Mouse (Mus musculus) retina, adult 2 months (tissue): ENCODE data around the gene Shkbp1.

Source experiments
- DNase-seq: peaks from one replicate; pipeline ENCODE4 v3.0.0-alpha.2; 2012; ENCODE audit warnings: low read depth, low spot score

Shkbp1 gene

DNA sequence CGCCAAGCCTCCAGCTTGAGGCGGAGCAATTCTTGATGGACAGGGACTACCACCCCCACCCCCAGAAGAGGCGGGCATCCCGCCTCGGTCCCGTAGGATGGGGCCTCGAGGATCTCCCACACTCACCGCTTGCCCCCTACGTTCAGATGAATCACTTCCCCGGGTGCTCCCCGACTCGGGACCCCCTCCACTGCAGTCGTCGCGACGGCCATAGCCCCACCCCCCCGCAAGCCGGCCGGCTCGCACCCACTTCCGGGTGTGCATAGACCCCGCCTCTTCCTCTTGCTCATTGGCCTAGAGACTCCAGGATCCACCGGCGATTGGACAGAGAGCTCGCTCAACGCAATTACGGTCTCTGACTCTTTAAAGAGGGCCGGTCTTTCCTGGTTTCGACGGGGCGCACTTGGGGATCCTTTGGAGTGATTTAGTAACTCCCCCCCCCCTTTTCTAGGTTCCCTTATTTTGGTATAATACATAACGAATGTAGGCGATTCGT is at the start of gene Shkbp1:
TSS of gene Shkbp1 (minus strand) at position 275 of the 496 bp plus-strand sequence.
- peak; percentile 76 for DNase-seq

DNA sequence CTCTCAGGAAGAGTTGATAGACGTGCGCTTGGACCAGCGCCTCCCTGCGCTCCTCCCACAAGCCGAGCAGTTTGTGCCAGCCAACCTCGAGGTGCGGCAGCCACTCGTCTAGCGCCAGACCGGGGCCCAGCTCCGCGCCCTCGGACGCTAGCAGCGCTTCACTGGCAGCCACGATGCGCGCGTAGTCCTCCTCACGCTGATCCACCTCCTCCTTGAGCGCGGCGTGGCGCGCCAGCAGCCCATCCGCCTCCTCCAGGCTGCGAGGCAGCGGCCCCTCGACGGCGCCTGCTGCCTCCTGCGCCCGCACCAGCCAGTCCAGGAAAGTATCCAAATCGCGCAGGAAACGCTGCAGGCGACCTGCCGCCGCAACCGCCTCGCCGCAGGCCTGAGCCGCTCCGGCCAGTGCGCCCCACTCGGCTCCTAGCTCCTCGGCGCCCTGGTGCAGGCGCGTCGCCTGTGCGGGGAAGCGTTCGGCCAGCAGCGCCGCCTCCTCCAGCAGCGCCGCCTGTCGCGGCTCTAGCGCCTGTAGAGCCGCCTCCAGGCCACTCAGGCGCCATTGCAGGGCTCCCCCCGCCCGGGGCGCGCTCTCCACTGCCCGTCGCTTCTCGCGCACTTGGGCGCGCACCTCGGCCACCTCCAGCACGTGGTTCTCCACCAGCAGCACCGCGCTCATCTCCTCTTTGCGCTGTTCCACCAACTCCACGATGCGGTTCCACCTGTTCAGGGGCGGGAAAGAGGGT is 48.6 kb upstream of the Shkbp1 start:
- no peak for DNase-seq

DNA sequence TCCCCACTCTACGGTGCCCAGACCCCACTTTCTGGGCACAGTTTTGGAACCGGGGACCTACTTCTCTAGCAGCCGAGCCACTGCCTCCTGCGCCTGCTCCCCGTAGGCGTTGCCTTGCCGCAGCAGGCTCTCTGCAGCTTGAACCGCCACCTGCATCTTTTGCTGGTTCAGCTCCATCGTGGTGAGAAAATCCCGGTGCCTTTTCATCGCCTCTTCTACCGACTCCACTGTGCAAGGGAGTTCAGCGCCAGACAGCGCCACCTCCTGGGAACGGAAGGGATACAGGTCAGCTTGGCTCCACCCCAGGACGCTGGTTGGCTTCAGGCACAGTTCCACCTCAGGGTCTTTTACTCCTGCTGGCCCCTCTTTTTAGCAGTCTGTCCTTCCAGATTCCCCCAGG is 46.9 kb upstream of the Shkbp1 start:
- DNase-seq, result no peak

DNA sequence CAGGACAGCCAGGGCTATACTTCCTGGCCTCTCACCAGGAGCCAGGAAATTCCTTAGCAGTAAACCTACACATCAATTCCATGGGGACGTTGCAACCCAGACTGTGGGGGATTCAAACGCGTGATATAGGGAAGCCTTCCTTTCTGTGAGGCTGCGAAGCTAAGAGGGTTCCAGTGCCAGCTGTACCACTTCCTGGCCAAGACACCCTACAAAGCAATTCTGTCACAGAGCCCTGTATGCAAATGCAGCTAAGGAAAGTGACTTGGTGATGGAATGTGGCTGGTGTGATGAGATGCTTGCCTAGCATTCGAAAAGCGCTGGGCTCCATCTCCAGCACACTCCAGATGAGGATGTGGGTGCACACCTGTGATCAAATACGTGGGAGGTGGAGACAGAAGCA is 44.7 kb upstream of the Shkbp1 start:
- no peak for DNase-seq

DNA sequence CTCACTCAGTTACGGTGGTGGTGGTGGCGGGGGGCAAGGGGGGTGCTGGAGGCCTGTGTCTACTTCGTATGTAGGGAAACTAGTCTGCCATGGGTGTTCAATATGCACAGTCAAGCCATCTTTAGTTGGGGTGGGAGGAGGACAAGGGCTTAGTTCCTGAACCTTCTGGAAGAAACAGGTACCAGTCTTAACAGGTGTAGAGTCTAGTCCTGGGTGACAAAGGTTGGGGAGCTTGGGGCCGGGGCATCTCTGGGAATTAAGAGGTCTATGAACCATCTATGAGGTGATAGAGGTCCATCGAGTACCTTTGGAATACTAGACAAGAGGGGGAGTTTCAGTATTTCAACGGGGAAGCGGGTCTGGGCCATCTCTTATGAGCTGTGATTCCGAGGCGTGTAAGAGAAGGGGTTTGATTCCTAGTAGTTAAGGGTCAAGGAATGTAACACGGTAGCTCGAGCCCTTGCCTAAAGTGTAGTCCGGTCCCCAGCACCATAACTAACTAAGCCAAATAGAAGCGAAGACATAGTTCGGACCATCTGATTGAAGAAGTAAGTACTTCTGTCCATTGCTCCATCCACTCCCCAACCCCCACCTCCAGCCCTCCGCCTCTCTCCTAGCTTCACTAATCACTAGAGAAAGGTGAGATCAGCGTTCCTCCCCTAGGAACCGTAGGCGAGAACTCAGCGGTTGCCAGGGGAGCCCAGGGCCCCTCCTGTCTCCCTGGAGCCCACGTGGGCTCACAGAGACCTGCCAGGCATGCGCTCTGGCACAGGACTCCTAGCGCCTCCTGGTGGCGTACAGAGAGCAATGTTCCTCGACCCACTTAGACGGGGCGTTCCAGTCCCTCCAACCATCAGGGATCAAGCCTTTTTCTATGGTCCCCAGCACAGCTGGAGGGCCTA is 41.5 kb upstream of the Shkbp1 start:
- DNase-seq, result no peak

DNA sequence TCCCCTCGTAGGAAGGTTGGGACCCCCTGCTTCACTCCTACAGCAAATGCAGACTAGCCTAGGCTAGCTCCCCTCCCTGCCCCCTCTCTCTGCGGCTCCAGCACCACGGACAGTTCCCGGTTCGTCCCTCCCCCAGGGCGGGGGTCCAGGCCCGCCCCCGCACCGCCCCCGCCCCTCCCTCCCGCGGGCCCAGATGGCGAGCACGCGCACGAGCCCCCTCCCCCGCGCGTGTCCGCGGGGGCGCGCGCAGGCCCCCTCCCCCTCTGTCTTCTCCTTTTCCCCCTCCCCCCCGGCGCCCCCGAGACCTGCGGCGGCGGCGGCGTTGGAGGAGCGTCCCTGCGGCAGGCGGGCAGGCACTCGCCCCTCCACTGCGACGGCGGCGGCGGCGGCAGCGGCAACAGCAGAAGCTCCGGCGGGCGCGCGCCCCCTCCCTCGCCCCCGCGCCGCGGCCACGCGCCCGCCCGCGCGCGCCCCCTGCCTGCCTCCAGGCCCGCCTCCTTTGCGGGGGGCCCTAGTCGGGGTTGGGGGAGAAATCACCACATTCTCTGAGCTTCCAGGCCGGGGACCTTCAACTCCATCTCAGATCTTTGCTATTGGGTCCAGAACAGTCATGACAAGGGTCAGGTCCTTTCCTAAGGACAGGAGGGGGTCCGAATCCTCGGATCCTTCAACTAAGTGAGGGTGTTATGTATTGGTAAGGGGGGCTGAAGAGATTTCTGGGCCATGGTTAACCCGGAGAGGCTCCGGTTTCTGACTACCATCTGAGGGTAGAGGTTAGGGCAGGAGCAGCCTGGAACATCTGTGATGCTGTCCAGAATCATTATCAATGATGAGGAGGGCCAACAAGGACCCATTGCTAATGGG is 40.6 kb upstream of the Shkbp1 start:
- no peak for DNase-seq

DNA sequence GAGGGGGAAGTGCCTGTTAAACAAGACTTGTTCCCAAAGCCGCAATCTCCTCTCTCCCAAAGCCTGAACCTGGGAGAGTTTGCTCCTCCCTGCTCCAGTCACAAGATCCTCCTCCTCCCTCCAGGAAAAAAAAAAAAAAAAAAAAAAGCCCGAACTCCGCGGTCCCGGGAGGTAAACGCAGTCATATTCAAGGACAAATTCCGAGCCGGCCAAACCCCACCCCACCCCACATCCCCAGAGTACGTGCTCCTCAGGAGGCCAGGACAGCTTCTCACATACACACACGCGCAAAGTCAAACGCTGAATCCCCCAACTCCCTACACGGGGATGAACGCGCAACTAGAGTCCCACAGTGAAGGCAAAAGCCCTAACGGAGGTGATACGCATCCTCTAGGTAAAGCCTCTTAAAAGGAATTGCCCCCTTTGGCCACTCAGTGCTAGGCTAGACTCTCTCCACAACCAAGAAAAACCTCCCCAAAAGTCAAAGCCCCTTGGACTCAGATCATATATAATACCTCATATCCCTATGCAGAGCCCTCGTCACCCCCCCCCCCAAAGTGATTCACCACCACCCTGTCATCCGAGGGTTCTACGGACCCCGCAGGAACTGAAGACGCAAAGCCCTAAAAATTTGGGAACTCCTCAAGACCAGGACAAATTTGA is 39.8 kb upstream of the Shkbp1 start:
- DNase-seq, result no peak

DNA sequence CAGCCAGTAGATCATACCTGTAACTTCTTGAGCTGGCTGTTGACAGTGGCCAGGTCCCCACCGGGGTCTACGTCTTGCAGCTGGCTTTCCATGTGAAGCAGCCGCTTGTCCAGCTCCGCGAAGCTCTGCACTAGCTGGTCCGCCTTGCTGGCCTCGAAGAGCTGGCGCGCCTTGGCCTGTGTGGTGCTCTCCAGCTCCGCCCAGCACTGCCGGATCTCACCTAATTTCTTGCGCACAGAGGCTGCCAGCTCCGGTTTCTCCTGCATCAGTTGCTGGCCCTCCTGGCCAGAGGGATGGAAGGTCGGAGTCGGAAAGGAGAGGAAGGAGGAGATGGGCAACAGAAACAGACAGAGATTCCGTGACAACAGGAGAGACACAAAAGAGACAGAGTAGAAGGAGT is 35.6 kb upstream of the Shkbp1 start:
- DNase-seq, result no peak

DNA sequence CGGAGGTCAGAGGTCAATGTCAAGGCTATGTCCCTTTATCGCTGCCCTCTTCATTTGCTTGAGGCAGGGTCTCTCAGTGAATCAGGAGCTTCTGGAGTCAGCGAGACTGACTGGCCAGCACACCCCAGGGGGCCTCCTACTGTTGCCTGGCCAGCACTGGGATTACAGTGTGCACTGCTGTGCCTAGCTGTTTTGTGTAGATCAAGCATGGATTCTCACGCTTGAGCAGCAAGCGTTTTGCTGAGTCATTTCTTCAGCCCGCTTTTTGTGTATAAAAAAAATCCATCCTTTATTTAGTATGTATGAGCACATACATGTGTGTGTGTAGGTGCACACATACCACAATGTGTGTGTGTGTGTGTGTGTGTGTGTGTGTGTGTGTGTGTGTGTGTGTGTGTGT is 33.4 kb upstream of the Shkbp1 start:
- DNase-seq, result no peak

DNA sequence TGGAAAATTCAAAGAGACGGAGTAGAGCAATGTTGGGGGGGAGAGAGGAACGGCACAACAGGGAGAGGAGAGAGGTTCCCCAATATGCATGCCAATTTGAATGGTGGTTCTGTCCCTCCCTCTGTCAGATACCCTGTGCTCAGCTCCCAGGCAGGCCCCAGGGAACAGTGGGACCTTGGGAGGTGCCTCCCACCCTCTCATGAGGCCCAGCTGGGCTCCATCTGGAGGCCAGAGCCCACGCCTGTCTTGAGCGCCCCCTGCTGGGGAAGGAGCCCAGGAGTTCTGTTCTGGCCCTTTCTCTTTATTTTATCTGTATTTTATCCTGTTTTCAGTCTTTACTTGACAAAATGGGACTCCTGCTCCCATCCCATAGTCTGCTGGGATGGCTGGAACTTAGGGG is 28.9 kb upstream of the Shkbp1 start:
- no peak for DNase-seq

DNA sequence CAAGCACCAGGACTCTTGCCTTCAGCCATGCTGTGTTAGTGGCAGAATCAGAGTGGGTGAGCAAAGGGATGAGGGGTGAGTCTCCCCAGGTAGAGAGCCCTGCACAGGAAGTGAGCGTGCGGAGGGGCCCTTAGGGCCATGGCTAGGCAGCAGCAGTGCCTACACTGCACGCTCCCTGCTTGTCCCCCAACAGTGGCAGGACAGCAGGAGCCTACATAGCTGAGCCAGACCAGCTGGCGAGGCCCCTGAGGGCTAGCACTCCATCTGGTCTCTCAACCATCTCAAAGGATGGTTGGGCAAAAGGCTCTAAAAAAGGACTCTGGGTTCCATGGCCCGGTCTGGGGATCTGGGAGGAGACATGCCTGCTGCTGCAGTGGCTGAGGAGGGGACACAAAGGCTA is 28.3 kb upstream of the Shkbp1 start:
- DNase-seq, result no peak

DNA sequence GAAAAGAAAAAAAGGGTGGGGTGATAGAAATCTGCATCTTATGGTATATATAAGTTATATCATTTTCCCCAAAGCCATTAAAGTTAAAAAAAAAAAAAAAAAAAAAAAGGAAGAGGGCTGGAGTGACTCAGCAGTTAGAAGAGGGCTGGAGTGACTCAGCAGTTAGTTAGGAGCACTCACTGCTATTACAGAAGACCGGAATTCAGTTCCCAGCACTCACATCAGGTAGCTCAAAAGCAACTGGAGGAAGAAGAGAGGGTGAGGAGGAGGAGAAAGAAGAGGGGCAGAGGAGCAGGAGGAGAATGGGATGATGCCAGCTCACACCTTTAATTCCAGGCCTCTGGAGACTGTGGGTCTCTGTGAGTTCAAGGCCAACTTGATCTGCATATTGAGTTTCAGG is 27.4 kb upstream of the Shkbp1 start:
- no peak for DNase-seq

DNA sequence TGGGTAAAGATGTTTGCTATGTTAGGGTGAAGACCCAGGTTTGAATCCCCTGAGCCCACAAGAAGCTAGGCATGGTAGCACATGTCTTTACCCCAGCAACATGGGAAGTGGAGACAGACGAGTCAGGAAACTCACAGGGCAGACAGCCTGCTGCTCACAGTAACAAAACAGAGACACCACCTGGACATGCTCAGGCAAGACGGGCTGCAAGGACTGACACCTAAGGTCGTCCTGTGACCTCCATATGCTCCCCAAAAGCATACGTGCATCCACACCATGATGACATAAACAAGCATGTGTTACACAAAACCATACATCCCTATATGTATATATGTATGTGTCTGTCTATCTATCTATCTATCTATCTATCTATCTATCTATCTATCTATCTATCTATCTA is 25.7 kb upstream of the Shkbp1 start:
- DNase-seq, result no peak

DNA sequence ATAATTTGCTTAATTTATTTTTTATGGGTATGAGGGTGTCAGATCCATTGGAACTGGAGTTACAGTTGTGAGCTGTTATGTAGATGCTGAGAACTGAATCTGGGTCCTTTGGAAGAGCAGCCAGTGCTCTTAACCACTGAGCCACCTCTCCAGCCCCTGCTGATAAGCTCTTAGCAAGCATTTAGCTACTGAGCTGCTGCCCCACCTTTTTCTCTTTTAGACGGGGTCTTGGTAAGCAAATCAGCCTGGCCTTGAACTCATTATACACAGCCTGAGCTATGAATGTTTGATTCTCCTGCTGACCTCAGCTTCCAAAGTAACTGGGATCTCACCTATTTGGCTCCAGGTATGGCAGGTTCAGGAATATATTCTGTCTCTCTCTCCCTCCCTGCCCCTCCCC is 25.2 kb upstream of the Shkbp1 start:
- no peak for DNase-seq

DNA sequence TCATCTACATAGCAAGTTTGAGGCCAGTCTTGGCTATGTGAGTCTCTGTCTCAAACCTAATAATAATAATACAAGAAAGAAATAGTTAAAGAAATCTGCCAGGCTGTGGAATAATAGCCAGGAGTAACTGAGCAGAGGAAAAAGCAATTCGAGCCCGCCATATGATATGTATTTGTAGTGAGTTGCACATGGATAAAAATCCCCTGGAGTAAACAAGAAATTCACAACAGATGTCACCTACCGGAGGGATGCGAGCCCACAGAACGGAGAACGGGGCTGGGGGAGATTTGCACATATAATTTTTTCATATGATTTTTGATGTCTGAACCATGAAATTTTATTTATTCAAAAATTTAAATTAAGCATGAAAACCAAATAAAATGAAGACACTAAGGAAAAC is 24.0 kb upstream of the Shkbp1 start:
- no peak for DNase-seq

DNA sequence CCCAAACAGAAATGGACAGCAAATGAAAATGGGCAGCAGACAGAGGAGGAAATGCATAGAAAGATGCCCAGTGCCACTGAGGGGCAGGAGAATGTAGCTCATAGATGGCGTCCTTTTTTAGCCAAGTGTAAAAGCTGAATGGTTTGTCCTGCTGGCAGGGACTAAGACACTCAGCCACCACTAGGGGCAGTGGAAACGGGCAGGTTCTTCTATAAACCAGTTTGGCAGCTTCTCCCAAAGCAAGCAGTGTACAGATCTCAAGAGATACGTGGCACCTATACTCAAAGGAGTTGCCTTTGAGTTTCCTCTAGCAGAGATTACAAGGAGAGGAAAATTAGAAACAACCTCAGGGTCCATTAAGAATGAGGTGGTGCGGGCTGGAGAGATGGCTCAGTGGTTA is 22.6 kb upstream of the Shkbp1 start:
- DNase-seq, result no peak

DNA sequence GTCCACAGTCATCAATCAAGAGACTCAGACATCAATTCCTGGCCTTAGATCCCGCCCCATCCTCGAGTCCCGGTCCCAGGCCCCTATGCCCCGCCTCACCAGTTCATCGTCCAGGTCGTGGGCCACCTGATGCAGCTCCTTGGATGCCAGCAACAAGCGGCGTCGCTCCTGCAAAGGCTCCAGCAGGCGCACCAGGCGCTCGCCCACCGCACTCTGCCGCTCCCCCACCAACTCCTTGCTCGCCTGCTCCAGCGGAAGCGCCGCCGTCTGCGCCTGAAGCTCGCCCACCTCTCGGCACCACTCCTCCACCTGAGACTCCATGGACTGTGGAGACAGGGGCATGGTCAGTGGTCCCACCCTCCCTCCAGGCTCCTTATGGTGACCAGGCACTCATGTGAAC is 19.5 kb upstream of the Shkbp1 start:
- DNase-seq, result no peak

DNA sequence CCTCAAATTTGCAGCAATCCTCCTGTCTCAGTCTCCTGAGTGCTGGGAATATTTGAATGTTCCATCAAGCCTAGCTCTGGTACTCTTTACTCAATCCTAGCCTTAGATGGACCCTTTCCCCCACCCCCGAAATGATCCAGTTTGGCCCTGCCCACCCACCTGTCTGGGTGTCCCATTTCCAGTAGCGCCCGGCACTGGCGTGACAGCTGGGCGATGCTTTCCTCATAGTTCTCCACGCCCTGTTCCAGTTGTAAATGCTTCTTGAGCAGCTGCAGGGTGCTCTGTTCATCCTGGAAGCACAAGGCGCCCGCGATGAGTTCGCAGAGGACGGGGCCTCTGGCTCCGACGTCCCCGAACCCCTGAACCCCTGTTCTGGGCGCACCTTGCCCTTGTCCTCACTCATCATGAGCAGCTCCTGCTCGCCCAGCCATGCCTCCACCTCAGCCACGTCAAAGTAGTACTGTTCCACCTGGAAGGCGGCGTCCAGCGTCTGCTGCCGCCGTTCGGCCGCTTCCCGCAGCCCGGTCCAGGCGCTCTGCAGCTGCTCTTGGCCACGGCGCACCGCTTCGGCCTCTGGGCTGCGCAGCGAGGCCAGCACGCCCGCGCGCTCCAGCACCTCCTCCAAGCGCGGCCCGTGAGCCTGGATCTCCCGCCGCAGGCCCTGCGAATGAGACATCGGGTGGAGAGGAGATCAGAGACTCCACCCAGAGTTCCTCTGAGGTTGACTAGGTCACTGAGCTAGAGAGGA is 16.1 kb upstream of the Shkbp1 start:
- no peak for DNase-seq

DNA sequence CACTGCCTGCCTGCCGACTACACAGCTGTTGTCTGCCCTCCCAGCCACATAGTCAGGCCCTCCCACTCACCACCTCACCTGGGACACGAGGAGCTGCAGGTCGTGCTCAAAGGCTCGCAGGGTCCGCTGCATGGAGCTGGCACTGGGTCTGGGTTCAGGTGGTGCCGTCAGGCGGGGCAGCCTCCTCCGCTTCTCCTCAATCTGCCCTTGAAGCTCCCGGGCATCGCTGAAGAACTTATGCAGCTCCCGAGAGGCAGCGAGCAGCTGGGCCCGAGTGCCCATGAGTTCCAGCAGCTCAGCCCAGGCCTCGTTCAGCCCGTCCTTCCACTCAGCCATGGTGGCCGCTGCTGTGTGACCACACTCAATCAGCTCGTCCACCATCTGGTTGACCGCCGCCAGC is 13.3 kb upstream of the Shkbp1 start:
- no peak for DNase-seq

DNA sequence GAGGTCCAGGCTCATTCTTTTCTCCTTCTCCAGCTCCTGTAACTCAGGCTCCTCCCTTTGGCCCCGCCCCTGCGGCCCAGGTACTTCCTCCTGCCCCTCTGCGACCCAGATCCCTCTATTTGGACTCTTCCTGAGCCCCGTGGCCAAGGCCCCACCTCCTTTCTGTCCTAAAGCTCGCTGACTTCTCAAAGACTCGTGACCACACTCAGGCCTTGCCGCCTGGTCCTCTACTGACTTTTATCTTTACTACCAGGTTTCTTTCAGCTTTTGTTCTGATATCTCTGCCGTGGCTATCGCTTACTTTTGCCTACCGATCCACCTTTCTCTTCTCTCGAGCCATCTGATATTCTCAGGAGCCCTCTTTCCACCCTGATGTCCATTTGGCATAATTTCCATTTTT is 12.2 kb upstream of the Shkbp1 start:
- no peak for DNase-seq
